Mouse (Mus musculus): ENCODE measurements around the gene 1700029P11Rik. TPM values are rescaled to one million over a fixed set of nuclear protein-coding genes. Genes with fewer than 3 reads are reported as not detected.

The 1700029P11Rik gene
- polyA plus RNA-seq, 1 experiment from 2014 or later: not detected

Other genes starting within 250 kb of the 1700029P11Rik start
- 18.2 and 22.8 TPM in 2 replicates for gene Zc3h7b, start 235.5 kb upstream of the 1700029P11Rik start, polyA plus RNA-seq (2015; fragmentation: Nextera tagmentation; extraction: Ambion mirVana)
- 66.4 and 81.4 TPM in 2 replicates for gene Rangap1, start 235.0 kb upstream of the 1700029P11Rik start, polyA plus RNA-seq (2015; fragmentation: Nextera tagmentation; extraction: Ambion mirVana)
- gene Tef, start 178.1 kb upstream of the 1700029P11Rik start, polyA plus RNA-seq (2015; fragmentation: Nextera tagmentation; extraction: Ambion mirVana): 22.9 and 25.9 TPM in 2 replicates
- gene Tob2, start 121.7 kb upstream of the 1700029P11Rik start, polyA plus RNA-seq (2015; fragmentation: Nextera tagmentation; extraction: Ambion mirVana): 15.8 and 17.6 TPM in 2 replicates
- gene Phf5a, start 108.6 kb upstream of the 1700029P11Rik start, polyA plus RNA-seq (2015; fragmentation: Nextera tagmentation; extraction: Ambion mirVana): 70.5 and 97.6 TPM in 2 replicates
- 610 and 636 TPM in 2 replicates for gene Aco2, start 108.2 kb upstream of the 1700029P11Rik start, polyA plus RNA-seq (2015; fragmentation: Nextera tagmentation; extraction: Ambion mirVana)
- 134 and 145 TPM in 2 replicates for gene Polr3h, start 54.3 kb upstream of the 1700029P11Rik start, polyA plus RNA-seq (2015; fragmentation: Nextera tagmentation; extraction: Ambion mirVana)
- 5.7 and 9.6 TPM in 2 replicates for gene Csdc2, start 43.8 kb upstream of the 1700029P11Rik start, polyA plus RNA-seq (2015; fragmentation: Nextera tagmentation; extraction: Ambion mirVana)
- gene Pmm1, start 19.6 kb upstream of the 1700029P11Rik start, polyA plus RNA-seq (2015; fragmentation: Nextera tagmentation; extraction: Ambion mirVana): 18.1 and 27.9 TPM in 2 replicates
- 58.2 and 85.4 TPM in 2 replicates for gene Xrcc6, start 7.3 kb downstream of the 1700029P11Rik start, polyA plus RNA-seq (2015; fragmentation: Nextera tagmentation; extraction: Ambion mirVana)
- 16.8 and 26.9 TPM in 2 replicates for gene Desi1, start 53.3 kb downstream of the 1700029P11Rik start, polyA plus RNA-seq (2015; fragmentation: Nextera tagmentation; extraction: Ambion mirVana)
- gene Snu13, start 67.1 kb downstream of the 1700029P11Rik start, polyA plus RNA-seq (2015; fragmentation: Nextera tagmentation; extraction: Ambion mirVana): 130 and 171 TPM in 2 replicates
- not detected in 2 replicates for gene 4930407I10Rik, start 78.6 kb downstream of the 1700029P11Rik start, polyA plus RNA-seq (2015; fragmentation: Nextera tagmentation; extraction: Ambion mirVana)
- 0.05 TPM in 1 of 2 replicates, not detected in the other for gene Mei1, start 89.5 kb downstream of the 1700029P11Rik start, polyA plus RNA-seq (2015; fragmentation: Nextera tagmentation; extraction: Ambion mirVana)
- gene Ccdc134, start 147.4 kb downstream of the 1700029P11Rik start, polyA plus RNA-seq (2015; fragmentation: Nextera tagmentation; extraction: Ambion mirVana): 7.4 and 11.9 TPM in 2 replicates
- 73.8 and 106 TPM in 2 replicates for gene Srebf2, start 166.6 kb downstream of the 1700029P11Rik start, polyA plus RNA-seq (2015; fragmentation: Nextera tagmentation; extraction: Ambion mirVana)
- 0.22 and 0.25 TPM in 2 replicates for gene Shisa8, start 232.3 kb downstream of the 1700029P11Rik start, polyA plus RNA-seq (2015; fragmentation: Nextera tagmentation; extraction: Ambion mirVana)
- not detected in 2 replicates for gene Tnfrsf13c, start 243.8 kb downstream of the 1700029P11Rik start, polyA plus RNA-seq (2015; fragmentation: Nextera tagmentation; extraction: Ambion mirVana)

Measured in heart, embryonic 15.5 days (tissue).